Mouse (Mus musculus) thymus, postnatal 10 days (tissue): ENCODE measurements around the gene Cldn24.
"Not testable (repeated sequence)": the region's sequence is repeated elsewhere in the genome, so short reads cannot be mapped to it uniquely, and the experiment has no call there.

Source experiments
- DNase-seq, 2 experiments: peaks; one replicate each; pipeline ENCODE4 v3.0.0; 2021; ENCODE audit warnings: low spot score in 2 of 2

Gene Cldn24

GRCm38 (mm10) chr8:47821843-47822242 is at the start of gene Cldn24:
TSS of gene Cldn24 (plus strand) at chr8:47822143.
- no peak for DNase-seq

GRCm38 (mm10) chr8:47772986-47773385 is 49.0 kb upstream of the Cldn24 start:
- no peak for DNase-seq

- DNase-seq = no peak
These were observed 44.5 kb upstream of the Cldn24 start for GRCm38 (mm10) chr8:47777415-47777814.

GRCm38 (mm10) chr8:47779589-47779988 is 42.4 kb upstream of the Cldn24 start:
- no peak for DNase-seq

GRCm38 (mm10) chr8:47781881-47782280 is 40.1 kb upstream of the Cldn24 start:
- no peak for DNase-seq

- DNase-seq = no peak
These were observed 38.4 kb upstream of the Cldn24 start for GRCm38 (mm10) chr8:47783544-47783943.

- no peak for DNase-seq
These were observed 38.0 kb upstream of the Cldn24 start for GRCm38 (mm10) chr8:47783944-47784343.

GRCm38 (mm10) chr8:47784436-47784835 is 37.5 kb upstream of the Cldn24 start:
- DNase-seq = no peak

- DNase-seq = no peak
These were observed 35.6 kb upstream of the Cldn24 start for GRCm38 (mm10) chr8:47786323-47786722.

GRCm38 (mm10) chr8:47787705-47788104 is 34.2 kb upstream of the Cldn24 start:
- no peak for DNase-seq

GRCm38 (mm10) chr8:47791986-47792385 is 30.0 kb upstream of the Cldn24 start:
- DNase-seq = no peak

- DNase-seq = no peak
These were observed 22.5 kb upstream of the Cldn24 start for GRCm38 (mm10) chr8:47799438-47799837.

GRCm38 (mm10) chr8:47802349-47802748 is 19.6 kb upstream of the Cldn24 start:
- DNase-seq = no peak

GRCm38 (mm10) chr8:47804262-47804661 is 17.7 kb upstream of the Cldn24 start:
- no peak for DNase-seq

- no peak for DNase-seq
These were observed 11.8 kb upstream of the Cldn24 start for GRCm38 (mm10) chr8:47809970-47810665.

- DNase-seq = no peak
These were observed 11.3 kb upstream of the Cldn24 start for GRCm38 (mm10) chr8:47810666-47811015.

GRCm38 (mm10) chr8:47811221-47811620 is 10.7 kb upstream of the Cldn24 start:
- DNase-seq = no peak

- no peak for DNase-seq
These were observed 2.9 kb upstream of the Cldn24 start for GRCm38 (mm10) chr8:47819034-47819433.

- DNase-seq = no peak
These were observed 800 bp upstream of the Cldn24 start for GRCm38 (mm10) chr8:47820914-47821772.

- DNase-seq = not testable (repeated sequence)
These were observed 598 bp downstream of the Cldn24 start for GRCm38 (mm10) chr8:47822541-47822940.

GRCm38 (mm10) chr8:47823777-47824176 is 1.8 kb downstream of the Cldn24 start:
- no peak for DNase-seq

- DNase-seq = no peak
These were observed 2.2 kb downstream of the Cldn24 start, which contains the start of gene Cldn22 for GRCm38 (mm10) chr8:47824182-47824581. TSS of gene Cldn22 (plus strand) at chr8:47824482.

GRCm38 (mm10) chr8:47825596-47825995 is 3.7 kb downstream of the Cldn24 start:
- no peak for DNase-seq
